In the genomic region with DNA sequence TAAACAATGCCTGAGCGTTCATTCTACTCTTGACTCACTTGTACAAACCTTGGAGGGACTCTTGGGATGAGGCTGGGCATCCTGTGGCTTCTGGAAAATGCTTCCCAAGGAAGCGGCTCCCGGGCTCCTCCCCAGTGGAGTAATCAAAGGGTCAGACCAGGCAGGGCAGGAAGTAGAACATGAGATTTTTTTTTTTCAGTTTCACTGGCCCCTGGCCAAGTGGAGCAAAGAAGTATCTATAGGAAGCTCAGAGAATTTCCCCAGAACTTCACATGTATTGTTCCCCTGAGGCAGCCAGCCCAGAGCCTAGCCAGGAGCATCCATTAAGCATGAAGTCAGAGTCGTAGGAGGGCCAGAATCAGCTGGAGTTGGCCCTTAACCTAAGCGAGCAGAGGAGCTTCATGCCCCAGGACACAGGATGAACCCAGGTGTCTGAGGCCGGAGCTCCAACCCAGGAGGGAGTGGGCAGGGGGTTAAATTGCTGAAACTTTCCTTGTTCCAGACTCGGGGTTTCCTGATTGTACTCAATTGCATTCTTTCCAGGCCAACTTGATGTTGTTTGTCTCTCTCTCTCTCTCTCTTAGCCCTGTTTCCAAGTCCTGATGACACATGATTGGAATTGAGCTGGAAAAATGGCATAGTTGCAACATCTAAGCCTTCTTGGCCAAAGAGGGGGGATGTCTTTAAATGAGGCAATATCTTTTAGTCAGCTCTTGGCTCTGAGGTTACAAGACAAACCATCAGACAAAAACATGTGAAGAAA, we compare ENCODE assay signal across 8 mouse cellular contexts. TPM values are rescaled to one million over a fixed set of nuclear protein-coding genes. Genes with fewer than 3 reads are reported as not detected.
DNase-seq lines count a peak whose midpoint lies in the region; ATAC-seq and TF ChIP-seq lines count a peak whose summit lies in the region.

No protein-coding gene starts in this region.

- DNase-seq in urinary bladder, postnatal 14 days (ENCODE audit: low spot score), result peak; percentile 16
- DNase-seq in urinary bladder, postnatal 25 days (ENCODE audit: low spot score), result no peak
- DNase-seq in left cerebral cortex, adult 8-10 months (ENCODE audit: low spot score in 2 of 2), result no peak
- no peak for DNase-seq in layer of hippocampus, adult 2 months (ENCODE audit: low spot score in 2 of 2)
- DNase-seq in left cerebral cortex, adult 9 months (ENCODE audit: low spot score in 2 of 2), result no peak

- H3K36me3 ChIP-seq in heart, embryonic 11.5 days (ENCODE audit: control insufficient read depth, insufficient read depth, low read length), result no peaks in the 10 kb centered on the region
- H3K36me3 ChIP-seq in liver, embryonic 16.5 days (ENCODE audit: control insufficient read depth, insufficient read depth), result no peaks in the 10 kb centered on the region
- H3K36me3 ChIP-seq in hindbrain, embryonic 12.5 days, result no peaks in the 10 kb centered on the region

- WGBS in heart, embryonic 11.5 days (ENCODE audit: insufficient replicate concordance), result 41% methylated on average over 7 of the region's 7 CpGs
- WGBS in liver, embryonic 16.5 days (ENCODE audit: insufficient replicate concordance), result 23% methylated on average over 7 of the region's 7 CpGs
- 53% methylated on average over 7 of the region's 7 CpGs for WGBS in hindbrain, embryonic 12.5 days

- H3K4me3 ChIP-seq in heart, embryonic 11.5 days (ENCODE audit: low read depth, low read length), result no peak overlapping the region
- H3K4me3 ChIP-seq in liver, embryonic 16.5 days (ENCODE audit: low read depth, low read length), result no peak overlapping the region
- H3K4me3 ChIP-seq in layer of hippocampus, adult 2 months, result no peak overlapping the region
- H3K4me3 ChIP-seq in hindbrain, embryonic 12.5 days, result no peak overlapping the region

- ATAC-seq in heart, embryonic 11.5 days (replicated peaks; ENCODE audit: insufficient number of reproducible peaks, low FRiP score, low TSS enrichment), result no peak
- ATAC-seq in liver, embryonic 16.5 days (ENCODE audit: low read depth), result 0 out of 2 replicates have a peak, but pooled peaks have one; percentile 30
- no peak for ATAC-seq in hindbrain, embryonic 12.5 days (ENCODE audit: low FRiP score)

- no peaks in the 10 kb centered on the region for H3K4me1 ChIP-seq in heart, embryonic 11.5 days (ENCODE audit: control insufficient read depth, insufficient read depth, low read length)
- no peaks in the 10 kb centered on the region for H3K4me1 ChIP-seq in liver, embryonic 16.5 days (ENCODE audit: control insufficient read depth, low read depth, low read length)
- no peaks in the 10 kb centered on the region for H3K4me1 ChIP-seq in hindbrain, embryonic 12.5 days

- TF ChIP-seq CTCF in layer of hippocampus, adult 2 months (conservative IDR thresholded peaks at IDR 0.05), result no peak

- no peak overlapping the region for H3K9ac ChIP-seq in heart, embryonic 11.5 days (ENCODE audit: low read depth, low read length)
- H3K9ac ChIP-seq in liver, embryonic 16.5 days (ENCODE audit: low read depth, low read length), result no peak overlapping the region
- no peak overlapping the region for H3K9ac ChIP-seq in hindbrain, embryonic 12.5 days

- H3K4me2 ChIP-seq in heart, embryonic 11.5 days, result no peak overlapping the region
- H3K4me2 ChIP-seq in liver, embryonic 16.5 days (ENCODE audit: low read depth, low read length), result no peak overlapping the region
- H3K4me2 ChIP-seq in hindbrain, embryonic 12.5 days (replicated peaks), result no peak overlapping the region

- H3K9me3 ChIP-seq in heart, embryonic 11.5 days (replicated peaks; ENCODE audit: control insufficient read depth, low read length), result no peaks in the 10 kb centered on the region
- H3K9me3 ChIP-seq in liver, embryonic 16.5 days (replicated peaks; ENCODE audit: control insufficient read depth, low read length), result no peaks in the 10 kb centered on the region
- no peaks in the 10 kb centered on the region for H3K9me3 ChIP-seq in hindbrain, embryonic 12.5 days (replicated peaks)

- H3K27me3 ChIP-seq in heart, embryonic 11.5 days (ENCODE audit: control insufficient read depth, insufficient read depth, low read length), result peaks cover 5% of the 10 kb centered on the region; the same call in 1 of the 2 replicates
- no peaks in the 10 kb centered on the region; the same call in 1 of the 2 replicates for H3K27me3 ChIP-seq in liver, embryonic 16.5 days (ENCODE audit: control insufficient read depth, insufficient read depth, low read depth, low read length)
- peaks cover 12% of the 10 kb centered on the region for H3K27me3 ChIP-seq in hindbrain, embryonic 12.5 days

- H3K27ac ChIP-seq in heart, embryonic 11.5 days (ENCODE audit: low read depth, low read length), result peak overlapping the region; percentile 68
- no peak overlapping the region for H3K27ac ChIP-seq in liver, embryonic 16.5 days (ENCODE audit: low read length)
- no peak overlapping the region for H3K27ac ChIP-seq in layer of hippocampus, adult 2 months
- no peak overlapping the region for H3K27ac ChIP-seq in hindbrain, embryonic 12.5 days

RNA-seq across cellular contexts. Expression of gene Lmbr1, which starts 10.2 kb away (rescaled TPM):
- 11.2 and 12.9 TPM in 2 replicates for polyA plus RNA-seq in heart, embryonic 11.5 days (2014; fragmentation: Nextera tagmentation; extraction: Ambion mirVana)
- 1.7 and 2.4 TPM in 2 replicates for polyA plus RNA-seq in liver, embryonic 16.5 days (2015; fragmentation: Nextera tagmentation; extraction: Ambion mirVana)
- total RNA-seq in left cerebral cortex, adult 8-10 months (2022), result 10 to 100 TPM; 28.6 to 37.1 (median 32.1) TPM
- total RNA-seq in layer of hippocampus, adult 2 months (2021), result 10 to 100 TPM; 24.2 to 26.7 TPM
- polyA plus RNA-seq in hindbrain, embryonic 12.5 days (2016; fragmentation: Nextera tagmentation; extraction: Ambion mirVana), result 17.6 and 17.9 TPM in 2 replicates

RNA-seq across cellular contexts. Expression of gene Nom1, which starts 46.1 kb away (rescaled TPM):
- polyA plus RNA-seq in heart, embryonic 11.5 days (2014; fragmentation: Nextera tagmentation; extraction: Ambion mirVana), result 14.9 and 18.1 TPM in 2 replicates
- polyA plus RNA-seq in liver, embryonic 16.5 days (2015; fragmentation: Nextera tagmentation; extraction: Ambion mirVana), result 12.6 and 14.2 TPM in 2 replicates
- 10 to 100 TPM; 25.1 to 28.9 (median 26.8) TPM for total RNA-seq in left cerebral cortex, adult 8-10 months (2022)
- 10 to 100 TPM; 22.1 to 25.8 TPM for total RNA-seq in layer of hippocampus, adult 2 months (2021)
- 23.5 and 24.4 TPM in 2 replicates for polyA plus RNA-seq in hindbrain, embryonic 12.5 days (2016; fragmentation: Nextera tagmentation; extraction: Ambion mirVana)
